Mouse (Mus musculus) E14TG2a.4 (cell line): Measurements from ENCODE around the gene Map3k6.

ENCODE experiments used
- H3K27me3 ChIP-seq: 2 replicates; pipeline ENCODE4 v1.6.1; 2014; ENCODE audit warnings: low read length, control low read depth; ENCODE audit not compliant: insufficient read depth
- H3K36me3 ChIP-seq: 2 replicates; pipeline ENCODE4 v1.6.1; 2014; ENCODE audit warnings: low read length, control low read depth; ENCODE audit not compliant: insufficient read depth
- H3K4me1 ChIP-seq: replicated peaks from 2 replicates; pipeline ENCODE4 v1.6.1; 2014; ENCODE audit warnings: low read depth, low read length, control low read depth
- H3K4me3 ChIP-seq: replicated peaks from 2 replicates; pipeline ENCODE4 v1.5.1; 2014; ENCODE audit warnings: mild to moderate bottlenecking, low read length
- H3K9me3 ChIP-seq: 2 replicates; pipeline ENCODE4 v1.6.1; 2014; ENCODE audit warnings: low read length, control low read depth
- CTCF ChIP-seq: conservative IDR thresholded peaks from 2 replicates; pipeline ENCODE4 v1.5.1; 2014; ENCODE audit warnings: low read length
- NANOG ChIP-seq: IDR thresholded peaks from 2 replicates; pipeline ENCODE4 v1.6.1; 2014; ENCODE audit warnings: borderline replicate concordance, low read length, mixed read lengths
- POU5F1 ChIP-seq: IDR thresholded peaks from 2 replicates; pipeline ENCODE4 v1.6.1; 2014; ENCODE audit warnings: low read length, borderline replicate concordance

Gene Map3k6

GRCm38 (mm10) chr4:133265297-133265696, 24.7 kb downstream of the Map3k6 start:
- no peak for TF ChIP-seq NANOG
- no peak for TF ChIP-seq CTCF
- TF ChIP-seq POU5F1: no peak
- peaks cover 35% of the 10 kb centered on the region for H3K4me1 ChIP-seq
- H3K9me3 ChIP-seq: no peaks in the 10 kb centered on the region
- peaks cover 57% of the 10 kb centered on the region for H3K36me3 ChIP-seq
- H3K27me3 ChIP-seq: no peaks in the 10 kb centered on the region
- H3K4me3 ChIP-seq: no peak overlapping the region

DNA sequence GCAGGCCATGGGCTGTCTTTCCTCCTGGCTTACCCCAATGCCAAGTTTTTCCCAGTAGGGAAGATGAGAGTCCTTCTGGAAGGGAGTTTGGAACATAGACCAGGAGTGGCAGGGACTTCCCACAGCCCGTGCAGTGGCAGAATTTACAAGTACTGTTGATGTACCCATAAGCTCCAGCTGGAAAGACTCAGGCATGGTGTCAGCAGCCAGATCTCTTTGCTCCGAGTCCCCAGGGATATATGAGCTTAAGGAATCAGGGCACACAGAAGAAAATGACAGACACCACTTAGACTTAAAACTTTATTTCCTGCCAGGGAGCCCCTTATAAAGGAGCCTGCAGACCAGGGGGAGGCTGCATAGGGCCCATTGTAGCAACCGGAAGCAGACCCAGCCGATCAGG, 25.1 kb downstream of the Map3k6 start:
- Histone ChIP-seq H3K4me1 (peaks cover 32% of the 10 kb centered on the region), H3K27me3 (no peaks in the 10 kb centered on the region), H3K9me3 (no peaks in the 10 kb centered on the region), H3K36me3 (peaks cover 62% of the 10 kb centered on the region), H3K4me3 (no peak overlapping the region)
- TF ChIP-seq NANOG (no peak), CTCF (no peak), POU5F1 (no peak)

GRCm38 (mm10) chr4:133266248-133266880, 25.7 kb downstream of the Map3k6 start:
- Histone ChIP-seq H3K27me3 (no peaks in the 10 kb centered on the region), H3K36me3 (peaks cover 66% of the 10 kb centered on the region), H3K9me3 (no peaks in the 10 kb centered on the region), H3K4me1 (peaks cover 26% of the 10 kb centered on the region), H3K4me3 (no peak overlapping the region)
- TF ChIP-seq NANOG: no peak

- H3K4me3 ChIP-seq: no peak overlapping the region
- TF ChIP-seq NANOG (no peak), POU5F1 (no peak)
- H3K27me3 ChIP-seq: no peaks in the 10 kb centered on the region
- no peaks in the 10 kb centered on the region for H3K9me3 ChIP-seq
- H3K4me1 ChIP-seq: peaks cover under 1% of the 10 kb centered on the region; the same call in 1 of the 2 replicates
- H3K36me3 ChIP-seq: peaks cover 68% of the 10 kb centered on the region
Measured at GRCm38 (mm10) chr4:133268931-133269330, 28.3 kb downstream of the Map3k6 start.

GRCm38 (mm10) chr4:133269596-133269995, 29.0 kb downstream of the Map3k6 start:
- peaks cover 4% of the 10 kb centered on the region; the same call in 1 of the 2 replicates for H3K4me1 ChIP-seq
- H3K27me3 ChIP-seq: no peaks in the 10 kb centered on the region
- no peak overlapping the region for H3K4me3 ChIP-seq
- TF ChIP-seq NANOG: no peak
- TF ChIP-seq CTCF: no peak
- TF ChIP-seq POU5F1: no peak
- H3K9me3 ChIP-seq: no peaks in the 10 kb centered on the region
- peaks cover 71% of the 10 kb centered on the region for H3K36me3 ChIP-seq

GRCm38 (mm10) chr4:133270929-133271328, 30.3 kb downstream of the Map3k6 start:
- H3K9me3 ChIP-seq: no peaks in the 10 kb centered on the region

GRCm38 (mm10) chr4:133277104-133278026, 36.7 kb downstream of the Map3k6 start, which contains the start of gene Tmem222:
Tmem222 (minus strand) TSS chr4:133277792.
- no peak for TF ChIP-seq POU5F1
- TF ChIP-seq NANOG: no peak
- no peak for TF ChIP-seq CTCF
- Histone ChIP-seq H3K4me1 (peaks cover 49% of the 10 kb centered on the region), H3K36me3 (peaks cover 23% of the 10 kb centered on the region), H3K4me3 (peak within 1 kb of the TSS; percentile 99), H3K27me3 (no peaks in the 10 kb centered on the region), H3K9me3 (no peaks in the 10 kb centered on the region)

More at GRCm38 (mm10) chr4:133270929-133271328, 30.3 kb downstream of the Map3k6 start:
- H3K4me3 ChIP-seq: no peak overlapping the region
- peaks cover 18% of the 10 kb centered on the region for H3K4me1 ChIP-seq
- peaks cover 73% of the 10 kb centered on the region for H3K36me3 ChIP-seq
- TF ChIP-seq POU5F1: no peak
- TF ChIP-seq NANOG: no peak
- no peak for TF ChIP-seq CTCF
- no peaks in the 10 kb centered on the region for H3K27me3 ChIP-seq

- H3K27me3 ChIP-seq: no peaks in the 10 kb centered on the region
- H3K9me3 ChIP-seq: no peaks in the 10 kb centered on the region
- peaks cover 23% of the 10 kb centered on the region for H3K36me3 ChIP-seq
- TF ChIP-seq CTCF: no peak
- no peak for TF ChIP-seq NANOG
- no peak for TF ChIP-seq POU5F1
- peak overlapping the region; percentile 99 for H3K4me3 ChIP-seq
- peaks cover 56% of the 10 kb centered on the region for H3K4me1 ChIP-seq
Measured at GRCm38 (mm10) chr4:133278067-133278466, 37.4 kb downstream of the Map3k6 start.
